Mouse (Mus musculus) neutrophil, adult 5-6 weeks (primary cell): ENCODE measurements around the gene Arid1b. TPM values are rescaled to one million over a fixed set of nuclear protein-coding genes. Genes with fewer than 3 reads are reported as not detected.

Source experiments
- ATAC-seq: fragments of 151-379, 151-347 bp; 2 replicates; pipeline ENCODE4 v1.8.0; 2017; ENCODE audit warnings: mild to moderate bottlenecking, moderate TSS enrichment; ENCODE audit not compliant: insufficient number of reproducible peaks, poor library complexity, low FRiP score, severe bottlenecking; ENCODE audit errors: extremely low read depth
- total RNA-seq: library from RNA; stranded (forward); fragments of 200-1000 nt; gene quantifications from 2 replicates; pipeline ENCODE4 v1.2.3, GENCODE M21; 2017

Arid1b gene
- total RNA-seq, 1 experiment from 2014 or later, result 54.9 TPM

DNA sequence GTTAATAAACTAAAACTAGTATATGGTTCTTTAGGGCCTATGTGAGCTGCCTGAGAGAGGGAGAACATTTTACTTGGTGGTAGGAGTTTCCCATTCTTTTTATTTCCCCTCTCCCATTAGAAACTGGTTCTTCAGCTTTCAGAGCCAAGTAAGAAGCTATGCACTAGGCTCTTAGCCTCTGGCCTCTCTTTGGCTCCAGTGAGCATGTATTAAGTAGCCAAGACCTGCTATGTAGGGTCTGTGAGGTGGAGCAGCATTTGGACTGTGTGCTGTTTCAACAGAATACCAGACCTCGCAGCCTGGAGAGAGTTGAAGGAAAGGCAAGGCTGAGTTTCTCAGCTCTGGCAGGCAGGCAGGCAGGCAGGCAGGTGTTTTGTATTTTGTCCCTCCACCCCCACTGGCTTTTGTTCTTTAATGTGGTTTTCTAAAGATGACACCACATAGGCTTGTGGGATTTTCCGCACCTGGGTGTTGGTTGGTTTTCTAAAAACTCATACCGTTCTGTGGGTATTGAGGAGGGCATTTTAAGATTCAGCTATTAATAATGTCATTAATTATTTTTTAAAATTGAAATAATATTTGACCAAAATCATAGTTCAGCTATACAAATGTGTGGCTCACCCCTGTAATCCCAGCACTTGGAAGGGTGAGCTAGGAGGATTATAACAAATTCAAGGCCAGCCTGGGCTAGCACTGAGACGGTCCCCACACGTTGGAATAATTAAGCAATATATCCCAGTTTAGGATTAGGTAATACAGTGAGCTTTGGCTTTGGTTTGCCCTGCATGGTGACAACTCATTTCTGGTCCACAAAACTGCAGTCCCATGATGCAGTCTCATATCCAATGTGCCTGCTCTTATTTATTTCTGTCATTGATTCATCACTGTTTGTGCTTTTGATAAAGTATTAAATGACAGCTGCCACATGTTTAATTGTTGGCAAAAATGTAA lies 132.0 kb downstream of the Arid1b start:
- no peak for ATAC-seq

DNA sequence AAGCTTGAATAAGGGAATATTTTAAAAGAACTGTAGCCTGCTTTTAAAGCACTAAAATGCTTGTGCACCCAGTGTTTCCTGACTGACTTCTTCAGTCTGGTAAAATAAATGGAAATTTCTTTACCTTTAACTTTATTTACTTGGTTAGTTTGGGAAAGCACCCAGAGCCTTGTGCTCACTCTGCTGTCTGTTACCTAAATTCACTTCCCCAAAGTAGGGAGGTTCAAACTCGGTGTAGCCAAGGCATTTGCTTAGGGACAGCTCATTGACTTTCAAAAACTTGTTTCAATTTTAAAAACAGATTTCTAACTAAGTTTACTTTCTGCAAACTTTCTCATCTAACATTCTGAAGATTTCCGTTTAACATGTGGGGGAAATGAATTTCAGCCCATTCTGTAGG lies 135.5 kb downstream of the Arid1b start:
- ATAC-seq, result no peak

DNA sequence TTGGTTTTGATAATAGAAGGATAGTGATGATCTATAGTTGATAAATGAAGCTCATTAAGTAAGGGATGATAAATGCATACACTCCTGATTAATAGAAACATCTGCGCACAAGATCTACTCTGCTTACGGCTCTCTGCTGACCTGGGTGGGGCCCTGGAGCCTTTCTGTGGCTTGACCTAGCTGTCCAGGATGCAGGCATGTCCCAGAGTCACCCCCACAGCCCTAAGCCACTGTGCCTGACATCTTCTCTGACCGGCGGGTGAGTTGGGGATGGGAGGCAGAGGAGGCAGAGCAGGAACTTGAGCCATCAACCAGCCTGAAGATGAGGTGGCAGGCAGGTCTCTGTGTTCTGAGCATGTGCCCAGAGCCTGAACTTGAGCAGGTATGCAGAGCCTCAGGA lies 136.0 kb downstream of the Arid1b start:
- no peak for ATAC-seq

DNA sequence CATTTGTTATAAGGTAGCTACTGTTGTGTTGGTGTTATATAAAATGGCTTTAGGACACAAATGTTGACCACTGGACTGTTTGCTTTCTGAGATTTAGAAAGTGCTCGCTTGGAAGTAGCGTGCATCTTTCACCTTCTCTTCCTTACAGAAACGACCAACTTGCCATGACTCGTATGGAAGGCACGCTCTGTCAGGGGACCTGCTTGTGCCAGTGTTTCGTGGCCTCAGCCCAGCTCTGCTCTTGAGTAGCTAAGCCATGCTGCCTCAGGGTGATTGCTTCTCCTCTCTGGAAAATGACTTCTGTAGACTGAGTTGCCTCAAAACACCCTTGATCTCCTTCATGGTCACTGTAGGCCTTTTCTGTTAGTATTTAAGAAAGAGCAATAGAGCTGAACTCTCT lies 137.6 kb downstream of the Arid1b start:
- no peak for ATAC-seq

DNA sequence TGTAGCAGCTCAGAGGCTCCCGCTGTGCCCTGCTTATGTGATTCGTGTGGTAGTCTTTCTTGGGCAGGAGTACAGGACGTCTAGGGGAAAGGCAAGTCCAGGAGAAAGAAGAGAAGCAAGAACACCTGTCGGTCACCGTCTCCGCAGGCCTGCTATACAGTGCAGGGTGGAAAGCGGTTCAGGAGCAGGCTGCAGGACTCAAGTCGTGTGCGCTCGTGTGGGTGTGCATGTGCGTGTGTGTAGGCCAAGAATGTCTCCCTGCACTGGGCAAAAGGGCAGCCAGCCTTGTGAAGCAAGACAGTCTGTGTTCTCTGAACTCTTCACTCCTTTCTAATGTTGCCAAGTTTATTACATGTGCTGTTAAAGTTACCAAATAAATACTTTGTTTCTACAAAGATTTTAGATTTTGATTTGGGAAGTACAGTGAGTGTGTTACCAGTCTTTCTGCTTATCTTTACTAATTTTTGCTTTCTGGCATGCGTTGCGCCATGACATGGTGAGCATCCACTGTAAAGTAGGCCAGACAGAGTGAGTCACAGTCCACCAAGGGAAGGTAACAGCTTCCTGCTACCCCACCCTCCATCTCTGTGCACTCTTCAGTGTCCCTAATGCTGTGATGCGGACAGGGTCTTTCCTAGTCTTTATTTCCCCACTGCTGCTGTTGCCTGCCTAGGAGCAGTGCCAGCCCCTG lies 138.3 kb downstream of the Arid1b start:
- ATAC-seq, result no peak

DNA sequence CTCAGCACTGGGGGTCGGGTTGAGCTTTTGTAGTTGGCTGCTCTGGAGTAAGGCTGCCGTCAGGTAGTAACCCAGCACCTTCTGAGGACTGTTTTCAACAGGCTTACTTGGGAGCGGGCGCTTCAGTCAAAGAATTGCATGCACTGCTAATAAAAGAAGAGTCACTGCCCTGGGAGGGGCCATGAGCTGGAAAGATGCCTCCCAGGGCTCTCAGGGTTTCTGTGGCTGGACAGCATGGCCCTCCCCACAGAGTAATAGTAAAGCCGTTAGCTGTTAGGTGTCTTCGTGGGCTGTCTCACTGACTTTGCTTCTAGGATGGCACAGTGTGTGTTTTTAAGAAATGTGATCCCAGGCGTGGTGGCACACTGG lies 138.8 kb downstream of the Arid1b start:
- no peak for ATAC-seq

DNA sequence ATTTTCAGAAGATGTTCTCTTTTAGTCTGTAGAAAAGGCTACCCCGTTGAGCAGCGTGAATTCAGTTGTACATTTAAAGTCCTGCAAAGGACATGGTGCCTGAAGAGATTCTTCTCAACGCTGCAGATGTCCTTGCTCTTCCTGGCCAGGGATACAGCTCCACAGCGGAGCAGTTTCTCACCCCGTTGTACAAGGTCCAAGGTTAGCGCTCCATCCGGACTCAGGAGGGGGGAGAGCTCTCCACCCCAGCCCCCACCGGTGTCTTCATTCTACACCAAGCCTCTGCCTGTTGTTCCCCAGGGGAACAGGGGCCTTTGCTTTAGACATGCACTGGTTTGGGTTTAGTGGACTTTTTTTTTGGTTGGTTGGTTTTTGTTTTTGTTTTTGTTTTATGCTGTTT lies 139.7 kb downstream of the Arid1b start:
- no peak for ATAC-seq

DNA sequence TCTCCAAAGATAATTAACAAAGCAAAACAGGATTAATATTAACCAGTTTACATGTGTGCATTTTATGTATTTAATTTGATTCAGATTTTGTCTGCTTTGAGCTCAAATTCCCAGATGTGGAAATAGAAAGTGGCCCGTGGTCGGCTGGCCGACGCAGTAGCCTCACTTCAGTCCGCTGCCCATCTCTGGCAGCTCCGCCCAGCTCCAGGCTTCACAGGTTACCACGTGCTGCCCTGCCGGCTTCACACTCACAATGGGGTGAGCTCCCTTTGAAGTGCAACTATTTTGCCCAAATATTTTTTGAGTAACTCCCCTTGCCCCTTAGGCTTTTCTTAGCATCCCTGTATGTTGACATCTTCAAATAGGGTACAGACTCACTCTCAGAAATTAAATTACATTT lies 140.1 kb downstream of the Arid1b start:
- no peak for ATAC-seq

DNA sequence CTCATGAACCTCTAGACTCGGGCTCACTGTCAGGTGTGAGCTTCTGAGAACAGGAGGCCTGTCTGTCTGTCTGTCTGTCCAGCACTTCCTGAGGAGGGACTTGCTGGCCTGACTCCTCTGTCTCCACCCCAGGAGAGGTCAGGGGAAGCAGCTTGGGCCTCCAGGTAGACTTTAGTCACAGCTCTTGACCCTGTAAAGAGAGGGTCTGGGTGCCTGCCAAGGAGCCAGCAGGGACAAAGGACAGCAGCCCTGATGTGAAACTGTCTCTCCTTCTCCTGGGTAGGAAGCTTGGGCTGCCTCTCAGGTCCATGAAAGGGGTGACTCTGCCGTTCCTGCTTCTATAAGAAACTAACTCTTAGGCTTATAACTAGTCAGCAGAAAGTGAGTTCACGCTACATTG lies 143.8 kb downstream of the Arid1b start:
- no peak for ATAC-seq

DNA sequence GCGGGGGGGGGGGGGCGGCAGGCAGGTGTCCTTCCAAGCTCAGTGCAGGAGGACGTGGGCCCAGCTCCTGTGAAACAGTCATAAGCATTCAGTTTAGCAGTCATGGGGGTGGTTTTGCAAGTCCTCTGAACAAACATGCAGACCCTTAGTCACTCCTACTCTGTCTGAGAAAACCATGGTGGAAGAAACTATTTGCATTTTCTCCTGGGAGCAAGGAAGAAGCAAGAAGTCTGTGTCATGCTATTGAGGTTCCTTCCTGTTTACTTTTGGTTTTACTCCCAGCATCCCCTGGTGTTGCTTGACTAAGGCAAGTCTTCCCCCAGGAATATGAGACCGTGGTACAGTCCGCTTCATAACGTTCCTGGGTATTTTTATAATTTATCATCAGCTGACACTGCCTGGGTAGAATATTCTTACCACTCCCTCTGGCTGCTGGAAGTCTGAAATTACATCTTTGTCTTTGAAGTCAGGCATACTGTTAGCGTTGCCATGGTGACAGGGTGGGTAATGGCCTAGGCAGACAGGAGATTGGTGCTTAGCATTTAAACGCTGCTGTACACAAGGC lies 144.6 kb downstream of the Arid1b start:
- ATAC-seq, result peak; percentile 40; the same call in 1 of the 2 replicates

DNA sequence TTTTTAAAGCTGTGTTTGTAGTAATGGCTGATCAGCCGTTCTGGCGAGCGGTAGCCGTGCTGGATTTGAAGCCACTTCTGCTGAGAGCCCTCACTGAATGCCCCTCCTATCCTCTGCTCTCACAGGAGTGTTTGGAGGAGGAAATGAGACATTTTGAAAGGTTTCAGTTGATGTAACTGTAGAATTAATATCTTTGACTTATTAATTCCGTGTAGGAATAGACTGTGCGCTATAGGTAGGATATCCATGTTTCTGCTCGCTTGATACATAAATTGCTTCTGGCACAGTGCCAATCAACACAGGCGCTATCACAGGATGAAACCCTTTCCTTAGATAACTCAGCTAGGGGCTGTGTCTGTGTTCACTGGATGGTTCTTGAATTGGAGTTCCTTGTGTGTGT lies 145.4 kb downstream of the Arid1b start:
- ATAC-seq, result no peak

DNA sequence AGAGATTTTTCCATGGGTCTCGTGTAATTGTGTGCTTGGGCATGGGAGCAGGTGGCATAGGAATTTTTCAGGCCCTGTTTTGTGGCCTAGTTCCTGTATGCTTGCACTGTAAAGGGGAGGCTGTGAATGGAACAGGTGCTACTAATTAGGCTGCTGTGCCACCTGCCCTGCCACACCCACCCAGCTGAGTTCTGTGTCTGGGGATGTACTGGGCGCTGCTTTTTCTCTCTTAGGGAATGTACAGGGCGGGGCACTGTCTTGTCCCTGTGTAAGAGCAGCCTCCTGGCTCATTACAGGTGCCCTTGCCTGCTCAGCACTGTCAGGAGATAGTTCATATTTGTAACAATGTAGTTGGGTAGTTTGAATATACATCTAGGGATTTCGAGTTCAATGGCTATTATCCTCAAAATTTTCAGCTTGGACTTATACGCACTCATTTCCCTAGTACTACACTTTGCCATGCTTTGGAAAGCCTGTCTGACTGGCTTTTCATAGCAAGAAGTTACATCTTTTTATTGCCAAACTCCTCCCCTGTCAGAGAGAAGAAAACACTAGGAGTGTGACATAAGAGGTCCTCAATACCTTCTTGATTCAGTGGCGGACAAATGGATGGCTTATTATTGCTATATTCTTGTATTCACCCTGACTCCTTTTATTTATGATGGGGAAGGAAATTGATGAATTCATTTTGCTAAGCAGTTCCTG lies 149.8 kb downstream of the Arid1b start:
- no peak for ATAC-seq

DNA sequence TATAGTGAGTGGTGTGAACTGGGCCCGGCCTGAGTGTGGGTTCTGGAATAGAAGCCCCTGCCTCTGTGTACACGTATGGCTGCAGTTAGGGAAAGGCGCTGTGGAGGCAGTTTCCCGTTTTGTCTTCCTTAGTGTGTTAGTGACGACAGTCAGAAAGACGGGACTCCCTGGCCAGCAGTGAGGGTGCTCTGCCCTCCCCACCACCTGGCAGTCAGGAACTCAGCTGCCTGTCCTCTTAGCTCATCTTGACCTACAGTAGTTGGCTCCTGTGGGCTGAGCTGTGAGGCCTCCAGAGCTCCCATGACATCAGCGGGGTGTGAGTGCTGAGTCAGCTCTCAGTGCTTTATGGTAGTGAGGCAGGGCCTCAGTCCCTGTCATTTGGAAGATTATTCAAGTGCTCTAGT lies 156.5 kb downstream of the Arid1b start:
- ATAC-seq, result 0 out of 2 replicates have a peak, but pooled peaks have one; percentile 16

DNA sequence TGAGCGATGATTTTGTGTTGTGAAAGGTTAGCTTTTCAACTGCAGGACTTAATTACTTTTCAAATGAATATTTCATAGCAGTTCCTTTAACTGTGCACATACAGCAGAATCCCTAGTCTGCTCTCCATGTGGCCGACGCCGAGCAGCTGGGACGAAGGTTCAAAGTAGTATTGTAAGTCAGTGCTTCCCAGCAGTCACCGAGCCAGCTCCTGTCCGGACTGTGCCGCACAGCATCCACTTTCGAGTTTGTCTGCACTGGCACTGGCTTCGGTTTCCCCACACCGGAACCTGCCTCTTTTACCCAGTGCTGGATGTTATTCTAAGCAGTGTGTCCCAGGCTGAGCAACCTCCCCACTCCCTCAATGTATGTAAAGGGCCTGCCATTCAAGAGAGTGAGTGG lies 157.7 kb downstream of the Arid1b start:
- no peak for ATAC-seq

DNA sequence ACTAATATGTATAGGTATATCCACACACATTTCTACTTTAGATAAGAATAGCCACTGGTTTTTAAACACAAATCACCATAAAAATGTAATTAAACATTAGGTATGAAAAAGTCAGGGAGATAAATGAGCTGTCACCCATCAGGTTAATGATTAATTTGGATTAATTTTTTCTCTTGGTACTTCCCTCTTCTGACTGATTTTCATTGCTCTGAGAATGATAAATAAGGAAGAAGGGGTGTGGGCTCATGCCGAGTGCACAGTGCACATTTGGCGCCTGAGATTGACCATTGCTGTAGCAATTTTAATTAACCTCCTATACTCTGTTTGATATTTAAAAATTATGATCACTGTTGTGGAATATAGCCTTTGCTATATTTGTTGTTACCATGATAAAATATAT lies 159.3 kb downstream of the Arid1b start:
- ATAC-seq, result no peak

DNA sequence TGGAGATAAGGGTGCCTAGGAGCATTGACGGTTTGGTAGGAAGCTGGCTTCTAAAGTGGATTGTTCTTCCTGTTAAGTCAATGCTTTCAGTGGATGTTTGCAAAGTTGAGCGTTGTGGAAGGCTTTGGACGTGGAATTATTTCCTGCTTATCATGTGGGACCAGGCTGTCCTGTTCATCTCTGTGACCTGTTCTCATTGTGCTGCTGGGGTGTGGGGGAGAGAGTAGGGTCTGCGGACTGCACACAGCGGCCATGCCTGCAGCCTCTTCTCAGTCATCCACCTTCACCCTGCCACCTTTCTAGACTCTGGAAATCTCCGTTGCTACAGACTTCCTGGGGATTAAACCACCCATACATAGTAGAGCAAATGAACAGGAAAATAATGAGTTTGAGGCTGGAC lies 160.2 kb downstream of the Arid1b start:
- no peak for ATAC-seq

DNA sequence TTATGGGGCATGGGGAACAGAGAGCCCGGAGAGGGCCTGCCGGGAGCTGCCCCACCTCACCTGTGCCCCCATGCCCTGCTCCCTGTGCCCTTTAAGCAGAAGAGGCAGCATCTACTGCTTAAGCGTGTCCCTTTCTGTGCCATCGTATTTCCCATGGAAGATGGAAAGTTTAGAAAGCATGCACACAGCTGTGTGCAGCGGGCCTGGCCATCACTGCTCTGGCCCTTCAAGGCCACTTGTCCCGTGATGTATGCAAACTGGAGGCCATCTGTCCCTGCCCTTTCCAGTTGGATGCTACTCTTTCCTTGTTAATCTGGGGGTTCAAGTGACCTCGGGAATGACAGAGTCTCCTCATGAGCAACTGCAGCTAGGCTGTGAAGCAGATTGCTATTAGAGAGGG lies 163.5 kb downstream of the Arid1b start:
- ATAC-seq, result no peak

DNA sequence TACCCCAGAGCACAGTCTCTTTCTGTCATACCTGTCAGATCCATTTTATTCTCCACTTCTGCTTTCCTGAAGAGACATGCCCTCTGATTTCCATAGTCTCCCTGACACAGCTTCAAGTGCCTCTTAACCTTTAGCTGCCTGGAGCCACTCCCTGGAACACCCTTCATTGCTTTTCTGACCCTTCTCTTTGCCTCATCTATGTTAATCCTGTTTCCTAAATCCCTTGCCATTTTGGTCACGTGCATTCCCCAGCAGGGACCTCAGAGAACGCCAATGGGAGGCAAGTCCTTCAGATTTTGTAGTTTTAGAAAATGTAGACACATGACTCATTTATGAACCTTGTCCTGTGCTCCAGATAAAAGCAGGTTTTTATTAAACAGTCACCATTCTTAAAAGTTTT lies 168.4 kb downstream of the Arid1b start:
- no peak for ATAC-seq

DNA sequence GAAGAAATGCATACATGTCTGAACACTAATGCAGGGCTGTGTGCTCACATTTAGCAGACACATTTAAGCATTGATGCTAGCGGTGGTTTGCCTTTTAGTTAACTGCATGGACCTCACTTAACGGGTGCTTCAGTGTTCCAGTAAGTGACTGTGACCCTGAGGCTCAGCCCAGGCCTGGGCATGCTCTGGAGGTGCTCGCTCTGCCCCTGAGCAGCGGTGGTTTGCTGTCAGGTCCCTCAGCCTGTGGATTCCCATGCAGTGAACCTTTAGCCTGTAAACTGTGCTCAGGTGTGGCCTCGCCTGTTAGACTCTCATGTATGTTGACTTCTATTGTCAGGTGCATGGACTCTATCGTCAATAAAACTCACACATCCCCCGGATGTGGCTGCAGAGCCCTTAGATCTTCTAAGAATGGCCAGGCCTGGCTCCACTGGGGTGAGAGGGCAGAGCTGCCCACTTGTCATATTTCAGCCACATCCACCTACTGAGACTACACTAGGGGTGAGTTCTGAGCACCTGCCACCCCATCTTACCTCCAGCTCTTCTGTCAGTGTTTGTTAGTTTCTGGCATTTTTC lies 169.2 kb downstream of the Arid1b start:
- no peak for ATAC-seq
